Mouse (Mus musculus): ENCODE measurements at regions not wholly inside any gene's neighbourhood (a gene's known extent, or its start where the extent isn't known, plus 50 kb on each side); places are given as distances from the start of the nearest gene placed in this dataset.
A peak's percentile ranks its signal among the peaks of the same experiment; 100 is the strongest.

GRCm38 (mm10) chr10:37219936-37220335 is 81.2 kb upstream of the Marcks start:
- no peak for DNase-seq (ENCODE audit: low read depth)

GRCm38 (mm10) chr10:37219381-37219780 is 80.7 kb upstream of the Marcks start:
- no peak for DNase-seq (ENCODE audit: low read depth)

DNA sequence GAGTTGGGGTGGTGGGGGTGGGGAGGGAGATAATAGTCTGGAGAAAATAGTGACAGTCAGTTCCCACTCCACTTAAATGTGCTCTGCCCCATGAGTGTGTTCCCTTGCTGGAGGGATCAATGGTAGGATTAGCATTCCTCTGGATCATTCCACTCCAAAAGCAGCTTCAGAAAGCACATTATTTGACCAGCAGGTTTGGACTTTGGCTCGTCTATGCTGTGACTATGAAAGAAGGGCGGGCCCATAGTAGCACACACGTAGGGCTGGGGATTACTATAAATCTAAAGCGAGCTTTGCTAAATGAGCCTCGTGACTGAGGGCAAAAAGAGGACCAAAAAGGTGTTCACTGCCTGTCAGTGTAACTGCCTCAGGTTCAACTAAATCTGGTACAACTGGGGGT is 75.9 kb upstream of the Marcks start:
- DNase-seq (ENCODE audit: low read depth): no peak

DNA sequence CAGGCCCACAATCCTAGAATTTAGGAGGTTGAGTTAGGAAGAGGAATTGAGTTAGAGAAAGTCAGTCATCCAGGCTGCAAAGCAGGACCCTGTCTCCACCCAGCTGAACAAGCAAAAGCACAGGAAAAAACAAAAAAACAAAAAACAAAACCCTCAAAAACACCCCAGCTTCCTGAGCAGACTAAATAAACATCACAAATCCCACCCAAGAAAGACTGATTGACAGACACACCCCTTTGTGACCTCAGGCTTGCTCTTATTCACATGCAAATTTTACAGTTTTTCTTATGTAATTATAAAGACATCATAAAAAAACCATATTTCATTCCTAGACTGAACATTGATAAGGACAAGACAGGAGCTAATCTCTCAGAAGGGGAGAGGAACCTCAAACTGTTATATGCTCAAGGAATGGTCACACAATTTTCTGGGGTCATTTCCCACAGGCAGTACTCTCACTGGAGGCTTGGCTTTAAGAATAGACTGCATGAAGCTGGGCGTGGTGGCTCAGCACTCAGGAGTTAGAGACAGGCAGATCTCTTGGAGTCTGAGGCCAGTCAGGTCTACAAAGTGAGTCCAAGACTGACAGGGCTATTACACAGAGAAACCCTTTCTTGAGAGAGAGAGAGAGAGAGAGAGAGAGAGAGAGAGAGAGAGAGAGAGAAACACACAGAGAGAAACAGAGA is 73.8 kb upstream of the Marcks start:
- no peak for DNase-seq (ENCODE audit: low read depth)

DNA sequence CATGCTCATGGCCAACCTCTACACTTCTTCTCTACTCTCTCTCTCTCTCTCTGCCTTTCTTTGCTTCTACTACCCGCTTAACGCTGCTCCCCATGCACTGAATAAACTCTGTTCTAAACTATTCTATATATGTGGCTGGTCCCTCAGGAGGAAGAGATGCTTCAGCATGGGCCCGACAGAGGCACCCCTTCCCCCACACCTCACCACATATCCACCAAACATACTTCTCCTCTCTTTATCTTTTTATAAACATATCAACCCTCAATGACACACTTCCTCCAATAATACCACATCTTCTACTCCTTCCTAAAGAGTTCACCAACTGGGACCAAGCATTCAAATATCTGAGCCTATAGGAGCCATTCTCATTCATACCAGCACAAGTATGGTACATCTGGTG is 72.6 kb upstream of the Marcks start:
- DNase-seq (ENCODE audit: low read depth): no peak

GRCm38 (mm10) chr10:37210223-37210622 is 71.5 kb upstream of the Marcks start:
- no peak for DNase-seq (ENCODE audit: low read depth)

DNA sequence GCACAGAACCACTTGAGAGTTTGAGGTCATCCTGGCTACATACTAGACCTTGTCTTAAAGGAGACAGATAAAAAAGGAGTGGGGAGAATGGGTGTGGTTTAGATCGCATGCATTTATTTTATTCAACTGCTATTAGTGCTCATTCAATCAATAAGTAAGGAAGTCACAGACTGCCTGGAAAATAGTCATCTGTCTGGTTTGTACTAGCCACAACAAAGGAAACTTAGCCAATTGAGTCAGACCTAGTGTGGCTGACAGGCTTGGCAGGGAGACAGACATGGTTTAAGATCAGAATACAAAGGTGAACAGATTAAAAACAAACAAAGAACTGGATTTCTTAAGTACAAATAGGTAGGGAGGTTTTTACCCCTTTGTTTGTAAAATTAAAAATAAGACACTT is 68.3 kb upstream of the Marcks start:
- DNase-seq (ENCODE audit: low read depth): no peak

DNA sequence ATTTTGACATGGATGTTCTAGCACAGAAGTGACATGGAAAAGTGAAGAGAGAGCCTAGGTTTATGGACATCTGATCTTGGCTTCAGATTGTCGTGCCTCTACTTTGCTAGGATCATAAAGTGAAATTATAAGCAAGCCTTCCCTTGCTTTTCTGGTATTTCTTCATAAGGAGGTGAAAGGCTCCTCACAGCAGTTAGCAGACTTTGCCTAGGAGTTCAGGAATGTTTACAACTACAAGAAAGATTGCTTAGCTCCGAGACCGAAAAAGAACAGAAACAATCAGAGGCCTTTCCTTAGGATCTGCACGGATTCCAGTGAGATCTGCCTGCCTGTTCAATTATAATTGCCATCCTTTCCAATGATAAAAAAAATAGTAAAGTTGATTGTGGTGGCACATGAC is 67.8 kb upstream of the Marcks start:
- DNase-seq (ENCODE audit: low read depth): no peak

- no peak for DNase-seq (ENCODE audit: low read depth)
These were observed 65.0 kb upstream of the Marcks start for GRCm38 (mm10) chr10:37203709-37204108.

- peak; percentile 42 for DNase-seq (ENCODE audit: low read depth)
These were observed 56.2 kb upstream of the Marcks start for GRCm38 (mm10) chr10:37194798-37195453.

DNA sequence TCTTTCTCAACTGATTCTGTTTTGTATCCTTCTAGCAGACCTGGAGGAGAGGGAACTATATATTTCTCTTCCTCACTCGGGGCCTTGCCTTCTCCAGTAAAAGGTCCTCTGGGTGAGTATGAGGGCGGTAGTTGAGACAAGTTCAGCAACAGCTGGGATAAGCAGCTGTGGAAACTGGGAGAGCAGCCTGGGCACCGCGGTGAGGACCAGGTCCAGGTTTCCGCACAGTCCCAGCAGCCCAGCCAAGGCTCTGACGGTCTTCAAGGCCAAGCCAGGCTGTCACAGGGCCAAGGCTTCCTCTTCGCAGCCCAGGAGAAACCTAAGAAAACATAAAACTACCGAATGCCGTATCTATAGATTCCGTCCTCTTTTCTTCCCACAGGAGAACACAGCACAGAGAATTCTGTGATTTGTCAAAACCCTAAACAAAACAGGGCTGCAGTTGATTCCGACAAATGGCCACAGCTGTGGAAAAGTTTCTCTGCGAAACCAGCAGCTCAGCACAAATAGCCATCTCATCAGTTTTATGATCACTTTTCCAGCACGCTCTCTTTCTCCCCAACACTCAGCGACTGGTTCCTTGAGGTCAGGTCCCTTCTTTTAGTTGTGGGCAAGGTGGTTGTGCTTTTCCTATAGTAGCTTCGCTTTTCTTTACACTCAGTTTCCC is 55.5 kb upstream of the Marcks start:
- DNase-seq (ENCODE audit: low read depth): no peak

GRCm38 (mm10) chr10:37192661-37193060 is 53.9 kb upstream of the Marcks start:
- no peak for DNase-seq (ENCODE audit: low read depth)

DNA sequence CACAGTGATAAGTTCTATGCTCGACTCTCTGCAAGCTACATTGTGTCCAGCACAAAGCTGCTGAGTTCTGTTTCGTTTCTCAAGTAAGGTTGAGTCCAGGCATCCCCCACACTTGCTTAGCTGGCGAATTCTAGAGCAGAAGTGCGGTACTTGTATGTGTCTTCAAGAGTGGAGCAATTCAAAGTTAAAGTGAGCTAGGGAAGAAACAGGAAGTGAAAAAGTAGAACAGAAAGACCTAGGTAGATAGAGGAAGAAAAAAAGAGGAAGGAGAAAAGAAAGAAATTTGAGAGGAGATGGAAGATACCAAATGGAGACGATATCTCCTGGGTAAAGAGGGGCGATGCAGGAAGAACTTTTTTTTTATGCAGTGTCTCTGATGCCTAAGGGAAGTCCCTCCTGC is 51.4 kb upstream of the Marcks start:
- DNase-seq (ENCODE audit: low read depth): peak; percentile 20
